21 mouse cellular contexts compared by ENCODE assay signal in the genomic region with DNA sequence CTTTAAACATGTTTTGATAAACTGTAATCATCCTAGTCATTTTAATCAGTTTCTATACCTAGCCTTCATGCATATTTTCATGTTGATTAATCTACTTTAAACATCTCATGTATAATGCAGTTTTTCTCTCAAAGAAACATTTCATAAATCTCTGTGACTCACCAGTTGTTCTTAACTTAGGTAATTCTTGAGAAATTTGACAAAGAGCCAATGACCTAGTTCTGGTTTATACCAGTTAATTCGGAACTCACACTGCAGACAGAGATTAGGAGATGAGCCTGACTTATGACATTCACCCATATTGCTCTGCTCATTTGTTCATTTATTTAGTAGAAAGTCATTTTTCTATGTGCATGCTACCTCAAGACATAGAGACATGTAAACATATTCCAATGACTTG.
A peak's percentile ranks its signal among the peaks of the same experiment; 100 is the strongest.
DNase-seq lines count a peak whose midpoint lies in the region; ATAC-seq lines count a peak whose summit lies in the region.
"Had no signal": no experiment of that assay in that cellular context is flagged by ENCODE, and none has a peak within 500 bp of the region (broad histone marks: within the 10 kb centered on the region; RNA-seq: fewer than 3 reads in every experiment).

No protein-coding gene starts in this region.

- ATAC-seq in midbrain, embryonic 11.5 days (ENCODE audit: low FRiP score) = no peak
- ATAC-seq: activated CD4-positive, CD25-positive, alpha-beta regulatory T cell, adult 4 months; forebrain, embryonic 13.5 days; forebrain, embryonic 15.5 days; forebrain, postnatal 0 days; Patski had no signal

- no peak overlapping the region for H3K27ac ChIP-seq in heart, embryonic 10.5 days
- no peak overlapping the region for H3K27ac ChIP-seq in midbrain, embryonic 11.5 days (ENCODE audit: low read depth, low read length)
- no peak overlapping the region for H3K27ac ChIP-seq in midbrain, embryonic 10.5 days (replicated peaks)
- H3K27ac ChIP-seq: embryonic facial prominence, embryonic 10.5 days; embryonic facial prominence, embryonic 12.5 days; forebrain, embryonic 13.5 days; forebrain, embryonic 15.5 days had no signal

- 79% methylated on average over 1 of the region's 1 CpGs for WGBS in heart, embryonic 10.5 days
- WGBS in midbrain, embryonic 11.5 days = 86% methylated on average over 1 of the region's 1 CpGs
- WGBS in midbrain, embryonic 10.5 days = 83% methylated on average over 1 of the region's 1 CpGs

- no peaks in the 10 kb centered on the region for H3K36me3 ChIP-seq in heart, embryonic 10.5 days
- no peaks in the 10 kb centered on the region for H3K36me3 ChIP-seq in midbrain, embryonic 11.5 days (ENCODE audit: control insufficient read depth, insufficient read depth, low read length)
- no peaks in the 10 kb centered on the region for H3K36me3 ChIP-seq in midbrain, embryonic 10.5 days
- H3K36me3 ChIP-seq: embryonic facial prominence, embryonic 10.5 days; embryonic facial prominence, embryonic 12.5 days; forebrain, embryonic 15.5 days had no signal

- H3K4me2 ChIP-seq in midbrain, embryonic 11.5 days = no peak overlapping the region
- H3K4me2 ChIP-seq: embryonic facial prominence, embryonic 12.5 days; forebrain, embryonic 13.5 days; forebrain, embryonic 15.5 days had no signal

- H3K4me1 ChIP-seq in heart, embryonic 10.5 days = no peaks in the 10 kb centered on the region
- H3K4me1 ChIP-seq in midbrain, embryonic 11.5 days (ENCODE audit: control insufficient read depth, insufficient read depth, low read length) = no peaks in the 10 kb centered on the region
- H3K4me1 ChIP-seq in midbrain, embryonic 10.5 days = no peaks in the 10 kb centered on the region
- H3K4me1 ChIP-seq: embryonic facial prominence, embryonic 10.5 days; embryonic facial prominence, embryonic 12.5 days; forebrain, embryonic 13.5 days; forebrain, embryonic 15.5 days had no signal

- no peaks in the 10 kb centered on the region for H3K9me3 ChIP-seq in heart, embryonic 10.5 days
- H3K9me3 ChIP-seq in midbrain, embryonic 11.5 days (ENCODE audit: control insufficient read depth, low read length) = no peaks in the 10 kb centered on the region
- no peaks in the 10 kb centered on the region for H3K9me3 ChIP-seq in midbrain, embryonic 10.5 days (replicated peaks)
- H3K9me3 ChIP-seq: embryonic facial prominence, embryonic 10.5 days; embryonic facial prominence, embryonic 12.5 days; forebrain, embryonic 13.5 days; forebrain, embryonic 15.5 days had no signal

- H3K27me3 ChIP-seq in heart, embryonic 10.5 days (ENCODE audit: insufficient read depth, poor library complexity, severe bottlenecking) = no peaks in the 10 kb centered on the region
- H3K27me3 ChIP-seq in midbrain, embryonic 11.5 days (ENCODE audit: control insufficient read depth, insufficient read depth, low read length) = no peaks in the 10 kb centered on the region
- H3K27me3 ChIP-seq in midbrain, embryonic 10.5 days (ENCODE audit: low read depth, poor library complexity, severe bottlenecking) = no peaks in the 10 kb centered on the region
- H3K27me3 ChIP-seq: embryonic facial prominence, embryonic 12.5 days; forebrain, embryonic 13.5 days; forebrain, embryonic 15.5 days had no signal

- H3K4me3 ChIP-seq in heart, embryonic 10.5 days = no peak overlapping the region
- no peak overlapping the region for H3K4me3 ChIP-seq in midbrain, embryonic 11.5 days (ENCODE audit: low read depth, low read length)
- H3K4me3 ChIP-seq in midbrain, embryonic 10.5 days = no peak overlapping the region
- H3K4me3 ChIP-seq: embryonic facial prominence, embryonic 10.5 days; embryonic facial prominence, embryonic 12.5 days; forebrain, embryonic 13.5 days; forebrain, embryonic 15.5 days had no signal

- DNase-seq in heart, adult 8-10 months (ENCODE audit: low spot score) = peak; percentile 18
- no peak for DNase-seq in heart, embryonic 10.5 days (ENCODE audit: low spot score)
- DNase-seq in midbrain, embryonic 11.5 days (ENCODE audit: low spot score, missing footprints) = peak; percentile 41
- DNase-seq in midbrain, embryonic 10.5 days (ENCODE audit: low spot score) = no peak
- DNase-seq in adipocyte (ENCODE audit: low spot score) = peak; percentile 7
- DNase-seq in kidney, postnatal 4 days = no peak
- DNase-seq in thymus, postnatal 4 days = no peak
- DNase-seq: adrenal gland, adult 2 months; adrenal gland, postnatal 10 days; adrenal gland, postnatal 25 days; cerebellum, adult 11-12 months; cerebellum, adult 9-10 months; cerebellum, postnatal 10 days; cerebellum, postnatal 25 days; forebrain, postnatal 0 days had no signal

- no peak overlapping the region for H3K9ac ChIP-seq in midbrain, embryonic 11.5 days (ENCODE audit: low read length)
- H3K9ac ChIP-seq: embryonic facial prominence, embryonic 12.5 days; forebrain, embryonic 13.5 days; forebrain, embryonic 15.5 days; forebrain, postnatal 0 days had no signal

Comparison
In these comparisons a context has a peak if more than half of its experiments do, and no peak if none do; other contexts are left out.
1. DNase-seq: peak in heart, adult 8-10 months (single experiment), midbrain, embryonic 11.5 days (single experiment) and adipocyte (single experiment); none in heart, embryonic 10.5 days (single experiment), midbrain, embryonic 10.5 days (single experiment), kidney, postnatal 4 days (0 of 2) and thymus, postnatal 4 days (single experiment).